Mouse (Mus musculus): ENCODE measurements around the gene 1700061G19Rik. TPM values are rescaled to one million over a fixed set of nuclear protein-coding genes. Genes with fewer than 3 reads are reported as not detected.

The 1700061G19Rik gene
- 0.31 and 0.41 TPM in 2 replicates for polyA plus RNA-seq (2014; fragmentation: Nextera tagmentation; extraction: Ambion mirVana)

DNA sequence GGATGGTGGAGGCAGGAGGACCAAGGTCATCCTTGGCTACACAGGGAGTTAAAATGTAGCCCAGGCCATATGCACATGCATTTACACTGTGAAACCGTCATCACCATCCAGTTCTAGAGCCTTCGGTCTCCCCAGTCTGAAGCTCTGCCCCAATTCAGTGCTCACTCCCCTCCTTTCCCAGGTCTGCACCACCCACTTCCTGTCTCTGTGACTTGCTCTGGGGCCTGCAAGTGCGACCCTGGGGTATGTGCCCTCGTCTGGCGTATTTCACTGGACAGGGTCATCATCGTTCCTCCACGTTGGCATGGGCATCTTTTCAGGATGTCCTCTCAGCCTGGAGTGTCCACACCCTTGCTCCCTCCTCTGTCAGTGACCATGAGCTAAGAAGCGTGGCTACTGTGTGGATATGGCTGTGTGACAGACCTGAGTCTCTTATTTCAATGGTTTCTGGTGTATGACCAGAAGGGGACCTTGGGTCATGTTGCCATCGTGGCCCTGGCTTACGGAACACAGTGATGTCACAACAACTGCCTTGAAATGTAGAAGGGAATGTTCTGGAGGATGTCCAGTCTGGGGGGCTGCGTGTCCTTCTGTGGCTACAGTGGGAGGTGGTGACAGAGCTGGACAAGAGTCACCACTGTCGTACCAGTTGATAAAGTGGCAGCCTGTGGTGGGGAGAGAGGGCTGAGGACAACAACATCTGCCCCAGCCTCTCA, at the start of gene 1700061G19Rik:
TSS of gene 1700061G19Rik (plus strand) at position 542 of the 716 bp plus-strand sequence.
- ATAC-seq (ENCODE audit: low FRiP score) (no peak), DNase-seq (ENCODE audit: low spot score) (no peak)
- Histone ChIP-seq H3K9ac (no peak within 1 kb of the TSS), H3K9me3 (ENCODE audit: control insufficient read depth, low read length) (no peaks in the 10 kb centered on the region), H3K4me2 (replicated peaks) (no peak within 1 kb of the TSS), H3K27me3 (ENCODE audit: control insufficient read depth, insufficient read depth, low read length) (no peaks in the 10 kb centered on the region), H3K4me1 (replicated peaks; ENCODE audit: control insufficient read depth, insufficient read depth, low read length) (no peaks in the 10 kb centered on the region), H3K4me3 (replicated peaks; ENCODE audit: low read length) (no peak within 1 kb of the TSS), H3K36me3 (replicated peaks; ENCODE audit: control insufficient read depth, insufficient read depth) (no peaks in the 10 kb centered on the region), H3K27ac (no peak within 1 kb of the TSS)
- 96% methylated on average over 12 of the region's 12 CpGs for WGBS

DNA sequence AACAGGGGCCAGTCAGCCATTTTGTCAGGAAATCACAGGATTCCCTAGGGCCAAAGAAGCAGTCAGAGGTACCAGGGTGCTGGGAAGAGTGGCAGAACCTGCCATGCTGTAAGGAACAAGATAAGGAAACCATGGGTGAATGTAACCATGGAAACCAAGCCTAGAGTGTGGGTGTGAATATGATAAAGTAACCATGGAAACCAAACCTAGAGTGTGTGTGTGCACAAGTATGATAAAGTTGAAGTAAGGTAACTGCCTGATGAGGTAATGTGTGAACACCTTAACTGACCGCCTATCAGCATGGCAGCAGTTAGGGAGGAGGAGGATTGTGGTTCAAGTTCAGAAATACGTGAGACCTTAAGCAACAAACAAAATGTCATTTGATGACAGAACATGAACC, 48.6 kb upstream of the 1700061G19Rik start:
- no peak for DNase-seq (ENCODE audit: low spot score)

DNA sequence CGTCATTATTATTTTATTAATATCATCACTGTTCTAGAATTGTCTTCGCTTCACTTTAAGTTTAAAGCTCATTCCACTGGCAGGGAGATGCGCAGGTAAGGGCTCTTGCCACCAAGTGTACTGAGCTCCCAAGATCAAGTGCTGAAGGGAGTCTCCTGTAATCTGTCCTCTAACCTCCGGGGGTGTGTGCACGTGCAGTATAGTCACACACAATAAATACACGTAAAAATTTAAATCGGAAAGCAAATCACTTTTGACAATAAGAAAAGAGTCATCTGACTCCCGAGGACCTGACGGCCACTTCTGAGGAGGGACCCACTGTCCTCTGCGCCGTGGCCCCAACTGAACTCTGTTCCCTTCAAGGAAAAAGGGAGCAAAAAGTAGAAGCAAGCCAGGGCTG, 46.1 kb upstream of the 1700061G19Rik start:
- peak overlapping the region; percentile 63 for H3K4me3 ChIP-seq (replicated peaks; ENCODE audit: low read length)
- 27% methylated on average over 11 of the region's 11 CpGs for WGBS
- H3K9ac ChIP-seq = peak overlapping the region; percentile 56

More for the DNA sequence above, 48.6 kb upstream of the 1700061G19Rik start:
- ATAC-seq (ENCODE audit: low FRiP score) = no peak
- WGBS = 85% methylated on average over 2 of the region's 2 CpGs
- no peak overlapping the region for H3K4me2 ChIP-seq (replicated peaks)
- no peak overlapping the region for H3K27ac ChIP-seq
- no peak overlapping the region for H3K4me3 ChIP-seq (replicated peaks; ENCODE audit: low read length)
- H3K9ac ChIP-seq = no peak overlapping the region
- H3K9me3 ChIP-seq (ENCODE audit: control insufficient read depth, low read length) = no peaks in the 10 kb centered on the region
- H3K4me1 ChIP-seq (replicated peaks; ENCODE audit: control insufficient read depth, insufficient read depth, low read length) = peaks cover 19% of the 10 kb centered on the region
- H3K36me3 ChIP-seq (replicated peaks; ENCODE audit: control insufficient read depth, insufficient read depth) = no peaks in the 10 kb centered on the region
- peaks cover 20% of the 10 kb centered on the region for H3K27me3 ChIP-seq (ENCODE audit: control insufficient read depth, insufficient read depth, low read length)

DNA sequence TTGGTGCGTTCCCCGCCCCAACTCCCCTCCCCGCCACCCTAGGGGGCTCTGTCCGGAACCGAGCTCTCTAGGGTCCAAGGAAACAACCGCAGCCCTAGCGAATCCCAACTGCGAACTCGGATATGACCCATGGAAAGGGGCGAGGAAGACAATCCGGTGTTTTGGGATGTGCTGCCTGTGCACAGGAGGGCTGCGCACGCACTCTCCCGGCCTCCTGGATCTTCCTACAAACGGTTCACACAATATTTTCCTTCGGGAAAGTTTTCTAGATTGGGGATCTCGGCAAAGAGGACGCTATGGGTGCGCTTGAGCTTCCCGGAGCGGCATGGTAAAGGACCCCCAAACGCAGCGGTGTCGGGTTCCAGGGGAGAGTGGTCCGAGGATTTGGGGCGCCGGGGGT, 45.5 kb upstream of the 1700061G19Rik start:
- Histone ChIP-seq H3K4me3 (replicated peaks; ENCODE audit: low read length) (peak overlapping the region; percentile 63), H3K9me3 (ENCODE audit: control insufficient read depth, low read length) (no peaks in the 10 kb centered on the region), H3K4me2 (replicated peaks) (peak overlapping the region; percentile 81), H3K27ac (0 out of 2 replicates have a peak overlapping the region, but pooled peaks have one; percentile 20), H3K27me3 (ENCODE audit: control insufficient read depth, insufficient read depth, low read length) (peaks cover 20% of the 10 kb centered on the region), H3K9ac (peak overlapping the region; percentile 56), H3K36me3 (replicated peaks; ENCODE audit: control insufficient read depth, insufficient read depth) (no peaks in the 10 kb centered on the region), H3K4me1 (replicated peaks; ENCODE audit: control insufficient read depth, insufficient read depth, low read length) (peaks cover 20% of the 10 kb centered on the region)
- WGBS = under 1% methylated on average over 27 of the region's 27 CpGs
- ATAC-seq (ENCODE audit: low FRiP score) (no peak), DNase-seq (ENCODE audit: low spot score) (no peak)

More for the DNA sequence above, 46.1 kb upstream of the 1700061G19Rik start:
- Histone ChIP-seq H3K27ac (no peak overlapping the region), H3K27me3 (ENCODE audit: control insufficient read depth, insufficient read depth, low read length) (peaks cover 20% of the 10 kb centered on the region), H3K4me2 (replicated peaks) (peak overlapping the region; percentile 81), H3K9me3 (ENCODE audit: control insufficient read depth, low read length) (no peaks in the 10 kb centered on the region), H3K36me3 (replicated peaks; ENCODE audit: control insufficient read depth, insufficient read depth) (no peaks in the 10 kb centered on the region), H3K4me1 (replicated peaks; ENCODE audit: control insufficient read depth, insufficient read depth, low read length) (peaks cover 20% of the 10 kb centered on the region)
- ATAC-seq (ENCODE audit: low FRiP score) (no peak), DNase-seq (ENCODE audit: low spot score) (no peak)

DNA sequence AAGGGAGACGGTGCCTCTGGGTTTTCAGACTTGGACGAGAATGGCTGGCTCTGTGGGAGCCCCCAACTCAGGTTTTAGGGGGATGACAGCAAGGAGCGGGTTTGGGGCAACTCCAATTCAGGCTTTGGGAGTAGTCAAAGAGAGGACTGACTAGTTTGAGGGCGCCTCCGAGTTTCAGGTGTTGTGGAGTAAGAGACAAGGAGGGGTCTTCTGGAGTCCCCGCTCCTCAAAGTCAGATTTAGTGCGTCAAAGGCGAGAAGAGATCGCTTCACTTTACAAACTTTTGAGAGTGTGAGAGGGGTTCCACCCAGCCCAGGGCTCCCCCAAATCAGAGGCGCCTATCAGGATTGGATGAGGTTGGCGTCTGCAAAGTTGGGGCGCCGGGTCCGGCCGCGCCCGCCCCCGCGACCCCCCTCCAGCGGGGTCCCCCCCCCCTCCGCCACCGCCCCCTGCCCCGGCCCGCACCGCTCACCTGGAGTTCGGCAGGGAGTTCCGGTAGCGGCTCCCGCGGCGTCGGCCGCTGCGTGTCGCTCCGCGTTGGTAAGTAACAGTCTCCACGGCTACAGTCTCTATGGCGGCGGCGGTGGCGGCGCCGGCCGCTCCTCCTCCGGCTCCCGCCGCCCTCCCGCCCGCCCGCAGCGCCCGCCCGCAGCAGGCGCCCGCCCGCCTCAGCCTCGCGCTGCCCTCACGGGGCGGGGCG, 44.7 kb upstream of the 1700061G19Rik start, which contains the start of gene Rfx2:
TSS of gene Rfx2 (minus strand) at position 603 of the 700 bp plus-strand sequence.
- WGBS = under 1% methylated on average over 46 of the region's 62 CpGs
- H3K4me2 ChIP-seq (replicated peaks) = peak within 1 kb of the TSS; percentile 81
- H3K4me3 ChIP-seq (replicated peaks; ENCODE audit: low read length) = peak within 1 kb of the TSS; percentile 63
- peaks cover 20% of the 10 kb centered on the region for H3K4me1 ChIP-seq (replicated peaks; ENCODE audit: control insufficient read depth, insufficient read depth, low read length)
- peak within 1 kb of the TSS; percentile 56 for H3K9ac ChIP-seq
- ATAC-seq (ENCODE audit: low FRiP score) (no peak), DNase-seq (ENCODE audit: low spot score) (no peak)
- H3K9me3 ChIP-seq (ENCODE audit: control insufficient read depth, low read length) = no peaks in the 10 kb centered on the region
- peaks cover 20% of the 10 kb centered on the region for H3K27me3 ChIP-seq (ENCODE audit: control insufficient read depth, insufficient read depth, low read length)
- no peaks in the 10 kb centered on the region for H3K36me3 ChIP-seq (replicated peaks; ENCODE audit: control insufficient read depth, insufficient read depth)
- H3K27ac ChIP-seq = 0 out of 2 replicates have a peak within 1 kb of the TSS, but pooled peaks have one; percentile 20

DNA sequence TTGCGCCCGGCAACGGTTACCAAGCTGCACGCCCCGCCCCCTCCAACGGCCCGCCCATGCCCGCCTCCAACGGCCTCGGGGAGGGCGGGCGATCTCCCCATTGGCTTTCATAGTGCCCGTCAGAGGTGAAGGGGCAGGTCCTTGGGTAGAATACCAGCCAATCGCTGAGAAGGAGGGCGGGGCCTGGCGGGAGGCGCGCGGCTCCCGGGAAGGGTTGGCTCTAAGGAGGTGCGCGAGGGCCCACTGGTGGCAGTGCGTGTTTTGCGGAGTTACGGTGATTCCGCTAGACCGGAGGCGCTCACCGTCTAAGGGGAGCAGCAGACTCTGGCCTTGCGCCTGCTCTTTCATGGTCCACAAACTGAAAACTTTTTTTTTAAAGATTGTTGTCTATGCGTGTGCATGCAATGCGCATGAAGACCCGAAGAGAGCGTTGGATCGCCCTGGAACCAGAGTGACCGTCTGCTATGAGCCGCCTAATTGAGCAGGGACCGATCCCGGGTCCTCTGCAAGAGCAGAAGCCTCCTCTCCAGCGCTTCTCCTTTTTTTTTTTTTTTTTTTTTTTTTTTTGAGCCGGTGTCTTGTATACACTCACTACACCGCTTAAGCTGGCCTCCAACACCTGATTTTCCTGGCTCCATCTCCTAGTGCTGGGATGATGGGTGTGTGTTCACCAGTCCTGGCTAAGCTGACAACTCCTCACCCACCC, 44.0 kb upstream of the 1700061G19Rik start:
- no peak overlapping the region for H3K27ac ChIP-seq
- peak overlapping the region; percentile 63 for H3K4me3 ChIP-seq (replicated peaks; ENCODE audit: low read length)
- H3K4me1 ChIP-seq (replicated peaks; ENCODE audit: control insufficient read depth, insufficient read depth, low read length) = peaks cover 20% of the 10 kb centered on the region
- H3K27me3 ChIP-seq (ENCODE audit: control insufficient read depth, insufficient read depth, low read length) = peaks cover 20% of the 10 kb centered on the region
- H3K4me2 ChIP-seq (replicated peaks) = peak overlapping the region; percentile 81
- H3K36me3 ChIP-seq (replicated peaks; ENCODE audit: control insufficient read depth, insufficient read depth) = no peaks in the 10 kb centered on the region
- peak; percentile 99 for ATAC-seq (ENCODE audit: low FRiP score)
- H3K9ac ChIP-seq = peak overlapping the region; percentile 56; the same call in 1 of the 2 replicates
- no peaks in the 10 kb centered on the region for H3K9me3 ChIP-seq (ENCODE audit: control insufficient read depth, low read length)
- under 1% methylated on average over 37 of the region's 42 CpGs for WGBS
- peak; percentile 97 for DNase-seq (ENCODE audit: low spot score)

DNA sequence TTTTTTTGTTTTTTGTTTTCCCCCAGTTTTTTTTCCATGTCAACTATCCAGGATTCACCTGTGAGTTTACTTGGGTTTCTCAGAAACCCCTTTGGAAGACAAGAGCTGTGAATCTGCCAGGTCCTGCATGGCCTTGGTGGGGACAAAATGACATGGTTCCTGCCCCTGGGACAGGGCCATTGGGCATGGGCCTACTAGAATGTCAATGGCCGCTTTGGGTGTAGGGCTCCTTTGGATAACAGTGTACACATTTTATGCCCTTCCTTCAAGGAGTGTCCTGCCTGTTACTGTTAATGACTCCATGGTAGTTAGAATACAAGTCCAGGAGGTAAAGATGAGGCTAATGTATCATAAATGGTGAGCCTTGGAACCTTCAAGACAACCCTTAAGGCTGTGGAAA, 42.4 kb upstream of the 1700061G19Rik start:
- 94% methylated on average over 1 of the region's 1 CpGs for WGBS
- Histone ChIP-seq H3K27me3 (ENCODE audit: control insufficient read depth, insufficient read depth, low read length) (peaks cover 20% of the 10 kb centered on the region), H3K27ac (no peak overlapping the region), H3K4me3 (replicated peaks; ENCODE audit: low read length) (no peak overlapping the region), H3K9me3 (ENCODE audit: control insufficient read depth, low read length) (no peaks in the 10 kb centered on the region), H3K4me1 (replicated peaks; ENCODE audit: control insufficient read depth, insufficient read depth, low read length) (peaks cover 20% of the 10 kb centered on the region), H3K9ac (no peak overlapping the region), H3K4me2 (replicated peaks) (no peak overlapping the region), H3K36me3 (replicated peaks; ENCODE audit: control insufficient read depth, insufficient read depth) (no peaks in the 10 kb centered on the region)
- DNase-seq (ENCODE audit: low spot score) = no peak
- ATAC-seq (ENCODE audit: low FRiP score) = no peak

DNA sequence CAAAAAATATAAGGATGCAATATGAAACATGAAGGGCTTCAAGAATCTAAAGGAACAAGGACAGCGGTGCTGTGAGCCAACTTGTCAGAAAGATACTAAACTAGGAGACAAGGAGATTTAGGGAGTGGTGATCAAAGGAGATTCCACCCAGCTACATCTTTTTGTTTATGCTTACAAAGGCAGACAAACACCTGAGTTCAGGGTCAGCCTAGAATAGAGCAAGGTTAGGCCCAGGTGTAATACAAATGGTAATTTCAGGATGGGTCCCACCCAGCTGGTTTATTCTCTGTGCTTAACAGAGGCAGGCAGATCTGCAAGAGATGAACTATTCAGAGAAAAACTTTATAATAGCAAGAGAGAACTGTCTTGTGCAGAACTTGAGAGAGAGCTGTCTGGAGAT, 41.9 kb upstream of the 1700061G19Rik start:
- no peaks in the 10 kb centered on the region for H3K9me3 ChIP-seq (ENCODE audit: control insufficient read depth, low read length)
- H3K36me3 ChIP-seq (replicated peaks; ENCODE audit: control insufficient read depth, insufficient read depth) = no peaks in the 10 kb centered on the region
- no peak overlapping the region for H3K9ac ChIP-seq
- peaks cover 20% of the 10 kb centered on the region for H3K27me3 ChIP-seq (ENCODE audit: control insufficient read depth, insufficient read depth, low read length)
- DNase-seq (ENCODE audit: low spot score) = no peak
- H3K27ac ChIP-seq = no peak overlapping the region
- H3K4me1 ChIP-seq (replicated peaks; ENCODE audit: control insufficient read depth, insufficient read depth, low read length) = peaks cover 20% of the 10 kb centered on the region
- no peak overlapping the region for H3K4me2 ChIP-seq (replicated peaks)
- ATAC-seq (ENCODE audit: low FRiP score) = no peak
- no peak overlapping the region for H3K4me3 ChIP-seq (replicated peaks; ENCODE audit: low read length)
- 92% methylated on average over 1 of the region's 1 CpGs for WGBS

DNA sequence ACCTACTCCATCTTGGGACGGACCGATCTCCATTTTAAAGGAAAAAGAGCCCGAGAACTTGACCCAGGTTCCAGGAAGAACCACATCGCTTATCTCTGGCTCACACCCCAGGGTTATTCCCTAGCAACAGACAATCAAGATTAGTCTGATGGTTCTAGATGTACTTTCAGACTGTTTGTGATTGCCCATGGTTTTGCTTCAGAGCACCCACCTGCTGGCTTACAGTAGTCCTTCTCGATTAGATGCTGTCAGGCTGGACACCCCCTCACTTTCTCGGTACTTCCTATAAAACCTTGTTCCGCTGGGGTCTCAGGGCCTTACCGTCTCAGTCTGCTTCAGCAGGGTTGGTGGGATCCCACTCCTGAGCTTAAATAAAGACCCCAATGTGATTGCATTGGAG, 38.9 kb upstream of the 1700061G19Rik start:
- no peak overlapping the region for H3K4me2 ChIP-seq (replicated peaks)
- 91% methylated on average over 8 of the region's 8 CpGs for WGBS
- H3K27ac ChIP-seq = no peak overlapping the region
- ATAC-seq (ENCODE audit: low FRiP score) (no peak), DNase-seq (ENCODE audit: low spot score) (no peak)
- H3K36me3 ChIP-seq (replicated peaks; ENCODE audit: control insufficient read depth, insufficient read depth) = no peaks in the 10 kb centered on the region
- no peaks in the 10 kb centered on the region for H3K27me3 ChIP-seq (ENCODE audit: control insufficient read depth, insufficient read depth, low read length)
- no peaks in the 10 kb centered on the region for H3K9me3 ChIP-seq (ENCODE audit: control insufficient read depth, low read length)
- 0 out of 2 replicates have a peak, but pooled peaks cover 5% of the 10 kb centered on the region for H3K4me1 ChIP-seq (replicated peaks; ENCODE audit: control insufficient read depth, insufficient read depth, low read length)
- no peak overlapping the region for H3K4me3 ChIP-seq (replicated peaks; ENCODE audit: low read length)
- H3K9ac ChIP-seq = no peak overlapping the region

All from hindbrain, embryonic 14.5 days (tissue).